Mouse (Mus musculus) erythroid progenitor cell, adult 5-6 weeks (primary cell): ENCODE measurements around the gene Pithd1. TPM values are rescaled to one million over a fixed set of nuclear protein-coding genes. Genes with fewer than 3 reads are reported as not detected.

Experiments
- ATAC-seq: replicated peaks from 2 replicates; pipeline ENCODE4 v1.8.0; 2016; ENCODE audit warnings: moderate number of reproducible peaks, mild to moderate bottlenecking, moderate TSS enrichment, inconsistent platforms; ENCODE audit not compliant: poor library complexity, low FRiP score, severe bottlenecking
- total RNA-seq, 2 experiments: library from RNA; stranded (forward) in 1 of 2; stranded (reverse) in 1 of 2; fragments of 150-400 nt in 1 of 2; fragments of 186-747, 209-891 nt in 1 of 2; gene quantifications; 2 replicates each; pipeline versions ENCODE4 v1.2.3 to v1.2.4; 2015 to 2017; ENCODE audit warnings: low replicate concordance in 2 of 2

The Pithd1 gene
- total RNA-seq (2015; ENCODE audit: low replicate concordance), result 85.8 and 92.6 TPM in 2 replicates
- total RNA-seq (2017; ENCODE audit: low replicate concordance), result 78.3 and 100 TPM in 2 replicates

GRCm38 (mm10) chr4:135986943-135987710 is at the start of gene Pithd1:
Pithd1 (minus strand) TSS chr4:135987264.
- ATAC-seq, result peak; percentile 68

- ATAC-seq, result no peak
These were observed 48.0 kb upstream of the Pithd1 start for GRCm38 (mm10) chr4:136035078-136035477.

- no peak for ATAC-seq
These were observed 46.2 kb upstream of the Pithd1 start for GRCm38 (mm10) chr4:136033231-136033630.

- peak; percentile 54; the same call in 1 of the 2 replicates for ATAC-seq
These were observed 44.2 kb upstream of the Pithd1 start for GRCm38 (mm10) chr4:136030968-136031909.

GRCm38 (mm10) chr4:136028689-136029088 is 41.6 kb upstream of the Pithd1 start:
- peak; percentile 64 for ATAC-seq

- ATAC-seq, result peak; percentile 67
These were observed 41.1 kb upstream of the Pithd1 start for GRCm38 (mm10) chr4:136028132-136028564.

- ATAC-seq, result 0 out of 2 replicates have a peak, but pooled peaks have one; percentile 3
These were observed 40.5 kb upstream of the Pithd1 start for GRCm38 (mm10) chr4:136027416-136028131.

GRCm38 (mm10) chr4:136025350-136025749 is 38.3 kb upstream of the Pithd1 start:
- ATAC-seq, result no peak

- no peak for ATAC-seq
These were observed 35.9 kb upstream of the Pithd1 start for GRCm38 (mm10) chr4:136022924-136023323.

- ATAC-seq, result peak; percentile 98
These were observed 34.5 kb upstream of the Pithd1 start, which contains the start of gene Eloa for GRCm38 (mm10) chr4:136021549-136022047. Eloa (minus strand) TSS chr4:136021763.

GRCm38 (mm10) chr4:136020743-136021548 is 33.9 kb upstream of the Pithd1 start:
- ATAC-seq, result peak; percentile 62

- no peak for ATAC-seq
These were observed 29.1 kb upstream of the Pithd1 start for GRCm38 (mm10) chr4:136016059-136016602.

GRCm38 (mm10) chr4:136010586-136010985 is 23.5 kb upstream of the Pithd1 start:
- ATAC-seq, result no peak

GRCm38 (mm10) chr4:136008782-136009447 is 21.9 kb upstream of the Pithd1 start:
- no peak for ATAC-seq

- no peak for ATAC-seq
These were observed 19.8 kb upstream of the Pithd1 start for GRCm38 (mm10) chr4:136006821-136007220.

- ATAC-seq, result no peak
These were observed 17.9 kb upstream of the Pithd1 start for GRCm38 (mm10) chr4:136004921-136005320.

GRCm38 (mm10) chr4:136004107-136004675 is 17.1 kb upstream of the Pithd1 start:
- no peak for ATAC-seq

GRCm38 (mm10) chr4:135995118-135995517 is 8.1 kb upstream of the Pithd1 start:
- no peak for ATAC-seq
